Mouse (Mus musculus) midbrain, embryonic 11.5 days (tissue): Measurements from ENCODE around the gene Vmn1r18. TPM values are rescaled to one million over a fixed set of nuclear protein-coding genes. Genes with fewer than 3 reads are reported as not detected.
"Not testable (repeated sequence)": the region's sequence is repeated elsewhere in the genome, so short reads cannot be mapped to it uniquely, and the experiment has no call there.

Experiments
- ATAC-seq: fragments of 200-750 bp; cut with Nextera tagmentation; 2 replicates; pipeline ENCODE4 v1.8.0; 2017; ENCODE audit warnings: moderate TSS enrichment, moderate library complexity; ENCODE audit not compliant: low FRiP score
- DNase-seq: peaks from one replicate; pipeline ENCODE4 v3.0.0; 2015; ENCODE audit warnings: low spot score; ENCODE audit errors: missing footprints
- H3K27ac ChIP-seq: fragments of 300-500 bp; sonication (generic); 2 replicates; pipeline ENCODE4 v1.5.1; 2014; ENCODE audit warnings: low read depth, low read length
- H3K27me3 ChIP-seq: fragments of 300-500 bp; sonication (generic); 2 replicates; pipeline ENCODE4 v1.6.1; 2014; ENCODE audit warnings: mild to moderate bottlenecking, low read length, moderate library complexity, mixed read lengths; ENCODE audit not compliant: control insufficient read depth, insufficient read depth
- H3K36me3 ChIP-seq: fragments of 300-500 bp; sonication (generic); 2 replicates; pipeline ENCODE4 v1.6.1; 2014; ENCODE audit warnings: mild to moderate bottlenecking, low read length, moderate library complexity, mixed read lengths; ENCODE audit not compliant: control insufficient read depth, insufficient read depth
- H3K4me1 ChIP-seq: fragments of 300-500 bp; sonication (generic); 2 replicates; pipeline ENCODE4 v1.6.1; 2014; ENCODE audit warnings: low read length; ENCODE audit not compliant: control insufficient read depth, insufficient read depth
- H3K4me2 ChIP-seq: fragments of 300-500 bp; sonication (generic); 2 replicates; pipeline ENCODE4 v1.6.1; 2014; ENCODE audit warnings: mild to moderate bottlenecking, moderate library complexity
- H3K4me3 ChIP-seq: fragments of 300-500 bp; sonication (generic); 2 replicates; pipeline ENCODE4 v1.5.1; 2014; ENCODE audit warnings: low read depth, low read length
- H3K9ac ChIP-seq: fragments of 300-500 bp; sonication (generic); 2 replicates; pipeline ENCODE4 v1.6.1; 2014; ENCODE audit warnings: low read length
- H3K9me3 ChIP-seq: fragments of 300-500 bp; sonication (generic); 2 replicates; pipeline ENCODE4 v1.6.1; 2016; ENCODE audit warnings: low read length; ENCODE audit not compliant: control insufficient read depth
- WGBS: fragments of 180-500 bp; shearing (Covaris S2); extraction: QIAGEN DNeasy Blood & Tissue Kit; methylation state at CpG from one replicate; pipeline ENCODE4 v1.1.7; 2014; 5-methylcytosine and 5-hydroxymethylcytosine counted together
- polyA plus RNA-seq: library from polyadenylated mRNA; unstranded; fragments of >200 nt; fragmentation: Nextera tagmentation; extraction: Ambion mirVana; gene quantifications from 2 replicates; pipeline ENCODE4 v1.2.1, GENCODE M21; 2014

The Vmn1r18 gene
- polyA plus RNA-seq: not detected in 2 replicates

- ATAC-seq: no peak
Observed at GRCm38 (mm10) chr6:57395683-57396082, at the start of gene Vmn1r18. Gene Vmn1r18 (minus strand): TSS chr6:57395783.

GRCm38 (mm10) chr6:57431196-57431595 is 35.6 kb upstream of the Vmn1r18 start:
- Histone ChIP-seq H3K27ac (no peak overlapping the region), H3K4me1 (no peaks in the 10 kb centered on the region), H3K4me2 (no peak overlapping the region), H3K9me3 (no peaks in the 10 kb centered on the region), H3K4me3 (no peak overlapping the region), H3K27me3 (no peaks in the 10 kb centered on the region), H3K36me3 (no peaks in the 10 kb centered on the region), H3K9ac (no peak overlapping the region)
- DNase-seq (no peak), ATAC-seq (no peak)
- WGBS: 92% methylated on average over 1 of the region's 1 CpGs

More at GRCm38 (mm10) chr6:57395683-57396082, at the start of gene Vmn1r18:
- DNase-seq: no peak
- Histone ChIP-seq H3K27ac (no peak within 1 kb of the TSS), H3K9ac (no peak within 1 kb of the TSS), H3K4me1 (no peaks in the 10 kb centered on the region), H3K27me3 (no peaks in the 10 kb centered on the region), H3K9me3 (no peaks in the 10 kb centered on the region), H3K4me3 (no peak within 1 kb of the TSS), H3K36me3 (no peaks in the 10 kb centered on the region), H3K4me2 (no peak within 1 kb of the TSS)

- Histone ChIP-seq H3K27ac (no peak within 1 kb of the TSS), H3K4me1 (no peaks in the 10 kb centered on the region), H3K27me3 (no peaks in the 10 kb centered on the region), H3K36me3 (no peaks in the 10 kb centered on the region), H3K4me3 (no peak within 1 kb of the TSS), H3K4me2 (no peak within 1 kb of the TSS), H3K9me3 (no peaks in the 10 kb centered on the region), H3K9ac (no peak within 1 kb of the TSS)
- DNase-seq (no peak), ATAC-seq (no peak)
- WGBS: 70% methylated on average over 1 of the region's 1 CpGs
Observed at GRCm38 (mm10) chr6:57428630-57429029, 33.0 kb upstream of the Vmn1r18 start, which contains the start of gene Vmn1r20. Gene Vmn1r20 (plus strand): TSS chr6:57428930.

- not testable (repeated sequence) for H3K9me3 ChIP-seq, ATAC-seq, DNase-seq, H3K4me2 ChIP-seq, H3K9ac ChIP-seq, H3K4me3 ChIP-seq, H3K27me3 ChIP-seq, H3K27ac ChIP-seq, H3K4me1 ChIP-seq, H3K36me3 ChIP-seq
- 70% methylated on average over 3 of the region's 3 CpGs for WGBS
Observed at GRCm38 (mm10) chr6:57403480-57403879, 7.9 kb upstream of the Vmn1r18 start, which contains the start of gene Vmn1r19. Gene Vmn1r19 (plus strand): TSS chr6:57403780.

- 83% methylated on average over 1 of the region's 1 CpGs for WGBS
- no peak for DNase-seq
- no peak overlapping the region for H3K27ac ChIP-seq
Observed at GRCm38 (mm10) chr6:57367496-57367895, 28.1 kb downstream of the Vmn1r18 start.

GRCm38 (mm10) chr6:57365866-57366265 is 29.7 kb downstream of the Vmn1r18 start:
- H3K4me2 ChIP-seq, H3K4me1 ChIP-seq, H3K9me3 ChIP-seq, DNase-seq, H3K9ac ChIP-seq, H3K27ac ChIP-seq, H3K4me3 ChIP-seq, ATAC-seq, H3K36me3 ChIP-seq, H3K27me3 ChIP-seq: not testable (repeated sequence)
- WGBS: 92% methylated on average over 1 of the region's 1 CpGs

More at GRCm38 (mm10) chr6:57367496-57367895, 28.1 kb downstream of the Vmn1r18 start:
- no peak overlapping the region for H3K9ac ChIP-seq
- no peak overlapping the region for H3K4me3 ChIP-seq
- no peaks in the 10 kb centered on the region for H3K27me3 ChIP-seq
- ATAC-seq: no peak
- no peaks in the 10 kb centered on the region for H3K9me3 ChIP-seq
- no peaks in the 10 kb centered on the region for H3K4me1 ChIP-seq
- no peaks in the 10 kb centered on the region for H3K36me3 ChIP-seq
- H3K4me2 ChIP-seq: no peak overlapping the region

- 80% methylated on average over 1 of the region's 1 CpGs for WGBS
- no peaks in the 10 kb centered on the region for H3K36me3 ChIP-seq
- H3K4me1 ChIP-seq: no peaks in the 10 kb centered on the region
- no peak within 1 kb of the TSS for H3K4me3 ChIP-seq
- no peak within 1 kb of the TSS for H3K9ac ChIP-seq
- H3K27me3 ChIP-seq: no peaks in the 10 kb centered on the region
- DNase-seq (no peak), ATAC-seq (no peak)
- H3K9me3 ChIP-seq: no peaks in the 10 kb centered on the region
- no peak within 1 kb of the TSS for H3K27ac ChIP-seq
- H3K4me2 ChIP-seq: no peak within 1 kb of the TSS
Observed at GRCm38 (mm10) chr6:57363627-57364026, 32.0 kb downstream of the Vmn1r18 start, which contains the start of gene Vmn1r17. Gene Vmn1r17 (minus strand): TSS chr6:57363727.

- no peak for DNase-seq
- ATAC-seq: no peak
- Histone ChIP-seq H3K9me3 (no peaks in the 10 kb centered on the region), H3K4me1 (no peaks in the 10 kb centered on the region), H3K4me3 (no peak overlapping the region), H3K27me3 (no peaks in the 10 kb centered on the region), H3K27ac (no peak overlapping the region), H3K9ac (no peak overlapping the region), H3K36me3 (no peaks in the 10 kb centered on the region), H3K4me2 (no peak overlapping the region)
- WGBS: 78% methylated on average over 2 of the region's 2 CpGs
Observed at GRCm38 (mm10) chr6:57356864-57357263, 38.7 kb downstream of the Vmn1r18 start.

GRCm38 (mm10) chr6:57329394-57329793 is 66.2 kb downstream of the Vmn1r18 start, which contains the start of gene Vmn1r16:
Gene Vmn1r16 (minus strand): TSS chr6:57329494.
- Histone ChIP-seq H3K4me1 (no peaks in the 10 kb centered on the region), H3K36me3 (no peaks in the 10 kb centered on the region), H3K27ac (no peak within 1 kb of the TSS), H3K4me2 (no peak within 1 kb of the TSS), H3K9ac (no peak within 1 kb of the TSS), H3K27me3 (no peaks in the 10 kb centered on the region), H3K4me3 (no peak within 1 kb of the TSS), H3K9me3 (no peaks in the 10 kb centered on the region)
- 81% methylated on average over 3 of the region's 3 CpGs for WGBS
- DNase-seq (no peak), ATAC-seq (no peak)
